Mouse (Mus musculus): ENCODE results near the gene Wnt10a. TPM values are rescaled to one million over a fixed set of nuclear protein-coding genes. Genes with fewer than 3 reads are reported as not detected.
A peak's percentile ranks its signal among the peaks of the same experiment; 100 is the strongest.

Gene Wnt10a
- 0.27 TPM in 1 of 2 replicates, not detected in the other for total RNA-seq (2021)
- long read RNA-seq, result 0 reads

DNA sequence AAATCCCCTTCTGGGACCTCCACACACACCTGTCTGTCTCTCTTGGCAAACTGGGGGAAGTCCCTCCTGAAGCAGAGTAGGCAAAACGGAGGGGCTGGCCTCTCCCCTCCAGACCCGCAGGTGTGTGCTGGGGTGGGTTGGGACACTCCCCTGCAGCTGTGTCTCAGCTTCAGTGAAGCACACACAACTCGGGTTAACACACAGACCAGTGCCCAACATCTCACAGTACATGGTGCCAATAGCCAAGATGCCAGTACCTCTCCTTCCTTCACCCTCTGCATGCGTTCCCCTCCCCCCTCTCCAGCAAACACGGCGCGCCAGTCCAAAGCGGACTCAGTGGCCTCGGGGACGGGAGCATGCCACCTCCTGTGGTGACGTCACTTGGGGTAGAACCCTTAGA lies at the start of gene Wnt10a:
Gene Wnt10a (plus strand): TSS at position 268 of the 400 bp plus-strand sequence.
- no peak for DNase-seq

DNA sequence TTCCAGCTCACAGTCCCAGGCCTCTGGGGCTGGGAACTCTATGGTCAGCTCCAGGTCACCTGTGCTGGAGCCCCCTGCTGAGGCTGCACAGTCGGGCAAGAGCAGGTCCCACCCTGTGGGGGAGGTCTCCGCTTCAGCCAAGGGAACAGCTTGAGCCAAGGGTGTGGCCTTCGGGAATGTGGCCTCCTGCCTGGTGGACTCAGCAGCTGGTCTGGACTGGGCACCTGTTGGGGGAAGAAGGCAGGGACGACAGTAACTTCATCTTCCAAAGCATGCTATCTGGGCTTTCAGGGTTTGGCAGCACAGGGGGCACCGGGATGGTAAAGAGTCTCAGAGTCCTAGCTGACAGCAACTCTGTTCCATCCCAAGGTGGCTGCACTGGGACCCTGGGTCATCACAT lies 44.0 kb upstream of the Wnt10a start:
- no peak for DNase-seq

DNA sequence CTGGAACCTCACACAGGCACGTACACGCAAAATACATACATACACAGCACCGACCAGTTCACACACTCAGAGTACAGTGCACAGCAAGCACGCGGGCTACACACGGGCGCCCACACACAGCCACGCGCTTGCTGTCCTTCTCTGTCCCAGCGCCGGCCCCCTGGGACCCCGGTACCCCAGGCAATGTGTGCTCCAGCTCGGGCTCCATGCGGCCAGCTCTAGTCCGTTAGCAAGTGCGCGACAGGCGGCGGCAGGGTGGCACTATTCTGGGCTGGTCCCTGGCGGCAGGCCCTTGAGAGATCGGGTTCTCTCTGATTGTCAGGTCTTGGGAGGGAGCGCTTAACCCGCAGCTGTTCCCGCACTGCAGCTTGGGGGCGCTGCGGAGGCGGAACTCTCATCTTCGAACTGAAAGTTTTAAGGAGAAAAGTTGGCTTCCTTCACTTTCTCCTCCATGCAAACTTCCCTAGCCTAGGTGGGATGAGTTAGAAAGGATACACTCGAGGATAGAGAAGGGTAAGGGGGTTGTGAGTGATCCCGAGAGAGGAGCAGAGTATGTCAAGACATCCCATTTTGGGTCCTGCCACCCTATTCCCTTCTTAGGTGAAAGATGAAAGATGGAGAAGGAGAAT lies 42.6 kb upstream of the Wnt10a start, which contains the start of gene Prkag3:
Gene Prkag3 (minus strand): TSS at position 579 of the 629 bp plus-strand sequence.
- DNase-seq, result peak; percentile 66

DNA sequence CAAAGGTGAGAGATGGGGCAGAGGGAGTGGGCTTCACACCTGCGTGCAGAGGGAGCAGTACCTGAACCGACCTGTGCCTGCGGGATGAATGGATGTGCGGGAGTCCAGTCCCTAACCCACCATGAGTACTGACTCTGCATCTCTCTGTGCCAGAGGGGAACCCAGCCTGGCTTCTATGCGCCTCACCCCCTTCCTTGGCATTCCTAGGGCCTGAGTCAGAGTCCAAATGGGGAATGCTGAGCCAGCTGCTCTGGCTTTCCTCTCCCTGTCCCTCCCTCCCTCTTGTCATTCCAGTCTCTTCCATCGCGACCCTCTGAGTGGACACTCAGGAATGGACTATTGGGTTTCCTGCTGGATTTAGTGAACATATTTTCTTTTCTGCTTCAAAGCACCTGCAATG lies 42.0 kb upstream of the Wnt10a start:
- peak; percentile 56 for DNase-seq

DNA sequence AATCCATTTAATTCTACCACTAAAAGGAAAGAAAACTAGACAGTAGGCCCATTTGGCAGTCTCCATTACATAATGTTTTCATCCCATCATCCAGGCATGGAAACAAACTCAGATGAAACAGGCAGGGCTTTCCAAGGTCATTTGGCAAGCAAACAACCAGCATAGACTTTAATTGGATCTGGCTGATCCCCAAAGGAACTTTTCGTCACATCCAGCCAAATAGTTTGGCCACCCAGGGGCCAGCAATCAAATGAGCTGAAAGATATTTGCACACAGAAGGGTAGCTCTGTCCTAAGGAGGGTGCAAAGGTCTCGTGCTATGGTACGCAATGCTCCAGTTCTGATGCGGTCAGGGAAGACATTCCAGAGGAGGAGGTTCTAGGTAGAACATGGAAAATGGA lies 40.6 kb upstream of the Wnt10a start:
- DNase-seq, result no peak

DNA sequence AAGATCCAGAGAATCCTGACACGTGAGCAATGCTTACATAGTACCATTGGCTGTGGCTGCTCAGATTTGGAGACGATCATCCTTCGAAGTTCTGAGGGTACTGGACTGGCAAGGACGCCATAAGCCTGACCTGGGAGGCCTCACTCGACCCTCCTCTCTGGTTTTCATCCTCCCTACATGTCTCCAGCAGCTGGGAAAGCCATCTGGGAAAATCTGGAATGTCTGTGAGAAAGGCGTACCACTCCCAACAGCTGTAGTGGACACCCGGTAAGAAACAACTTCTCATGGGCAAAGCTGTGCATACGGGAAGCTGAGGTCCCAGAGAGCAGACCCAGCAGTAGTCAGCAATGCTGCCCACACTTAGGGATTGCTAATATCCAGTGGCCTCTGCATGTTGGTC lies 39.2 kb upstream of the Wnt10a start:
- no peak for DNase-seq

DNA sequence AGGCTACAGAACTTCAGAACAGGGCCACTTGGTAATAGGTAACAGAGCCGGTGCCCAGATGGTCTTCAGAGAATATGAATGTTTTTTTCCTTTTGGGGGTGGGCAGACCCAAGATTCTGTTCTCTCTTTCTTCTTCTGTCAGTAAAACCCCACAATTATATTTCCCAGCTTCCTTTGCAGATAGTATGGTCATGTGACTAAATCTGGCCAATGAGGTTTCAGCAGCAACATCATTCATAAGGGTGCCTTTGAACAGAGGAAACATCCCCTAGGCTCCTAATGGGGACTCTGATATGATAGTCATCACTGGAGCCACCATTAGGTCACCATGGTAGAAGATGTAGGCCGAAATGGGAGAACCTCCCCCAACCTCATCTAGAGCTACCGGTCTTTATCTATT lies 38.5 kb upstream of the Wnt10a start:
- DNase-seq, result no peak

DNA sequence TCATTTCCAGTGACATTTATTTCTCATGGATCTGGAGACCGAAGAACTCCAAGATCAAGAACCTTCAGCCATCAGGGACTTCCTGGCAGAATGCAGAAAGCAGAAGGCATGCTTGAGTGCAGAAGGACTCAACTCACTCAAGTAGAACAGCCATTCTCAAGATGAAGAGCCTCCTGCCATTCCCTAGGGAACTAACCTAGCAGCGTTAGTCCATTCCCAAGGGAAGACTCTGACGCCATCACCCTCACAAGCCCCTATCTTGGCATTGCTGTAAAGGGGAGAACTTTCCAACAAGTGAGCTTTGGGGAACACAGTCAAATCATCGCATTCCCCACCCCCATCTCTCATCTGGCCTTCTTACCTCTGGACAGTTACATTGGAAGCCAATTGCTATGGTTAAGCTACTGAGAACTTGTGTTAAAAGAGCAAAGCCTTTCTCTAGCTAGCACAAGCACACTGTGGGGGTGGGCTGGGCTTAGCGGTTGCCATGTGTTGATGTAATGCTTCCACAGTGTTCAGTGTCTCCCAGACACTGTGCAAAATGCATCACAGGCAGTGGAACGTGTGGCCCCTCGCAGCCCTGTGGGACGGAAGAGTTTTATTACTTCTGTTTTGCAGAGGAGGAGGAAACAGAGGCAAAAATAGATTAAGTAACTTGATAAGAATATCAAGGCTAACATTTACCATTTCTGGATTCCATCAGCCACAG lies 37.9 kb upstream of the Wnt10a start:
- no peak for DNase-seq

DNA sequence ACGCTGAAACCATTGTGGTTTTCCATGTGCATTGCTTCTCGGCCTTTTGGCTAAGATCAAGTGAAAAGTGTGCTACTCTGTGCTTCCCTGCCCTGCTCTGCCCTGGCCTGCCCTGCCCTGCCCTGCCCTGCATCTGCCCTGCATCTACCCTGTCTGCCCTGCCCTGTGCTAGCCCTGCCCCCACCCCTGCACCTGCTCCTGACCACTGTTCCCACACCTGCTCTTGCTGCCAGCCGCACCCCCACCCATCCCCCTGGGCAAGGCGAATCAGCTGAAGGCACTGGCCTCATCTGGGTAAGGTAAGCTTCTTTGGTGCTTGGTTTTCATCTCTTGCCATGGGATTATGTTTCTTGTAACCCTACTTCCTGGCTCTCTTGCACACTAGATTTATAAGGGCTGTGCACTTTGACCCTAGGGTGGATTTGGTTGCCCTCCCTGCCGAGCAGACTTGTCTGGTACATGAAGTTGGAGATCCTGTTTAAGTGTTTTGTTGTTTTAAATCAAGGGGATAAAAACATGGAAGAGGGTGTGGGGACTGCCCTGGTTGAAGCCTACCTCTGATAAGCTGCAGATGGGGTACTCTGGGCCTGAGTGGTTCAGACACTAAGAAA lies 37.0 kb upstream of the Wnt10a start:
- DNase-seq, result no peak

DNA sequence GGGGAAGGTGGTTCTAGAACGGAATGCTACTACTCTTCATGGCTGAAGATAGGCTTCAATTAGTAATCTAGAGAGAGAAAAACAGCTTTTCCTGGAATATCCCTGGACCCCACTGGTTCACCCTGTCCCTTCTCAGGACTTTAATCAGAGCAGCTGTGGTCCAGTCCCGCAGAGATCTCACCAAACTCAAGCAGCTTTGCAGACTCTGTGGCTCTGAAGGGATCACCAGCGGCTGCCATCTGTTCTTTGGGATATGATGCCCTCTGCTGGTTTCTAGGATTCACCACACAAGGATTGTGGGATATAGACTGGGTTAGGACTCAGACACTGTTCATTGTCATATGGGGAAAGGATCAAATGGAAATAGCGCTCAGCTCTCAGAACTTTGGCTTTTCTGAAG lies 31.5 kb upstream of the Wnt10a start:
- no peak for DNase-seq

DNA sequence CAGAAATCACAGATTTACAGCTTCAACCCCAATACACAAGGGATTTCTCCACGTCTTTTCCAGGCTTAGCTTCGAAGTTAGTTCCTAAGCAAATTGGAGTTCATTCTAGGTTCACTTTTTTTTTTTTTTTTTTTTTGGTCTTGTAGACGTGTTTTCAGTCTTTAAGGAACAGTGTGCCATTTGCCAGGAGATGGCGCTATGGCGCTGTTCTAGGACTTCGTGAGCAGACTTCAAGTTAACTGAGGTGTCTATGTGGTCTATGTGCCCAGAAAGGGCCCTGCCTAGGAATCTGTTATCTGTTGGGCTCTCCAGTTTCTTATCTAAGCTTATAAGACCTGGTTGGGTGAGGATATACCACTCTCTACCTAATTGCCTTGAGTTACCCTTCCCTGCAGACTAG lies 28.2 kb upstream of the Wnt10a start:
- peak; percentile 77 for DNase-seq

DNA sequence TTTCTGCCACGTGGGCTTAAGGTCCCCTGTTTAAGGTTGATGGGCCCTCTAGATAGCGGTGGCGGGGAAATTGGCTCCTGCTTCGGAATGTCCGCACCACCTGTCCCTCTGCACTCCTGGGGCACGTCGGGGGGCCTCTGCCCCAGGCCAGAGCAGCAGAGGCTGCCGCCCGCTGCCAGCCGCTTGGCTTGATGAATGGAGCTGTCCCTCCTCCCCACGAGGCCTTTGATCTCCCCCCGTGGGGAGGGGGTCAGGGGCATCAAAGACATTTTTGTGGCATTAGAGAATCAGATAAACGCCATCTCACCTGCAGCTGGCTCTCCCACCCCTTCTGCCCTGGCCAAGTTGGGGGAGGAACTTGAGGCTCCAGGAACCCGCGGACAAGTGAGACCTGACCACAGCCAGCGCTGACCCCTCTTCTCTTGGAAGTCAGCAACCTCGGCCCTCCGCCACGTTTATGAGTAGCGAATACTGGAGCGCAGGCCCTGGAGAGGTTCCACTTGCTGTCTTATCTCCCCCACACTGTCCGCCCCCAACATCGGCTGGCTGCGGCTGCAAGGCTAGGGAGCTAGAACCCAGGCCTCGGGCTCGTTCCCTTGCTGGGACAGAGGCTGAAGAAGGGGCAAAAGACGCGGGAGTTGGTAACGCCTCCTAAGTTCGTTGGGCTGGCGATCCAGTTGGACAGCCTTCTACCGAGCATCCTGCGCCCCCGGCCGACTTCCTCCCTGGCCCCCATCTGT lies 20.4 kb upstream of the Wnt10a start:
- no peak for DNase-seq

DNA sequence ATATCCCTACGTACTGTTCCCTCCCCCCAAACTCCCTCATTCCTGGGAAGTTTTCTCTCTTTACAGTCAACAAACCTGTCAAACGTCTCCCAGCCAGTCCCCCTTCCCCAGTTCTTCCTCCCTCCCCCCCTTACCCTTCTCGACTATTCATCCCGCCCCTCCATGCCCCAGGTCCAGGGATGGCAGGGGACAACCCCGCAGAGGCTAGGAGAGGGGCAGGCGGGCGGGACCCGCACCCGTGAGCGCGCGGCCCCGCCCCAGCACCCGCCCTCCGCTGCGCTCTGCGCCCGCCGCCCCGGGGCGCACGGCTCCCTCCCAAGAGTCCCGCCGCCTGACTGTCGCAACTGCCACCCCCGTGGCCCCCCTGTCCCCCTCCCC lies 19.9 kb upstream of the Wnt10a start:
- no peak for DNase-seq

DNA sequence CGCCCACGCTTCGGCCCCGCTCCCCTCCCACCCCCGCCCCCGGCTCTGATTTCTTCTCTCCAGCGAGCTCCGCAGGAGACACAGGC lies 19.6 kb upstream of the Wnt10a start, which contains the start of gene Wnt6:
Gene Wnt6 (plus strand): TSS at position 48 of the 86 bp plus-strand sequence.
- DNase-seq, result no peak

DNA sequence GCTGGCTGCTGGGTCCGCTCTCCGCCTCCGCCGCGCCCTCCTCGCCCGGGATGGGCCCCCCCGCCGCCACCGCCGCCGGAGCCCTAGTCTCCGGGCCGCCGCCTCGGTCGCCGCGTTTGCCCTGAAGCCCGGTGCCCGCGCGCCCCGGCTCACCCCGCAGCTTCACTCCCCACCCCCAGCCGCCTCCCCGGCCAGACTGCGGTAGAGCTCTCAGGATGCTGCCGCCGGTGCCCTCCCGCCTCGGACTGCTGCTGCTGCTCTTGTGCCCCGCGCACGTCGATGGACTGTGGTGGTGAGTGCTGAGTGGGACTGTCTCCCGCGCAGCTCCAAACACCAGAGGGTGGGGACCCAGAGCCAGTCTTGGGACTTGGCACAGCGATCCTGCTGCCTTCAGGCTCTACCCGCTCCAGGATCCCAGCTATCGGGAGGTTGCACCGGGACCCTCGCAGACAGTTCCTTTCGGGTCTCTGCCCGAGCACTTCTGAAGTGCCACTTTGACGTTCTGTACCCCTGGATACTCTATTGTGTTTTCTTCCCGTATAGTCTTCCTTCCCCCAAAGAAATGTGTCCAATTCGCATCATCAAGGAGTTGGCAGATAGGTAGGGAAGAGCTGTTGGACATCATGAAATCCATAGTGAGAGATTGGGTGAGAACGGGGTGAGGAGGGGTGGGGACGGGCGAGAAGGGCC lies 19.2 kb upstream of the Wnt10a start:
- peak; percentile 46 for DNase-seq

DNA sequence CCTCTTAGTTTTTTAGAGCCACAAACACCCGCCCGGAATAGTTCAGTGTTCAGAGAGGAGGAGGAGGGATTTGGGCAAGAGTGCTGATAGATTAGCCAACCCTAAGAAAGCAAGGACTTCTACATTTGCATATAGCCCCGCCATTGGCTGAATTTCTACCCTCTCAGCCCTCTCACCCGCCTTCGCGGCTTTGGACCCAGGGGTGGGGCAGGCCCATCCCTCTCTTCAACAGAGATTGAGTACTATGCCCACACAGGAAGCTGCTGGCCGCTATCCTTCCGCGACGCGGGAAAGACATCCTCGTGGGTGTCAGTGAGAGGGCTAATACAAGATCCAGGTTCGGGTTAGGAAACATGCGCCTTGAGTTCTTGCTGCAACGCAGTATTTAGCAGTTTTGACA lies 18.2 kb upstream of the Wnt10a start:
- DNase-seq, result peak; percentile 79

DNA sequence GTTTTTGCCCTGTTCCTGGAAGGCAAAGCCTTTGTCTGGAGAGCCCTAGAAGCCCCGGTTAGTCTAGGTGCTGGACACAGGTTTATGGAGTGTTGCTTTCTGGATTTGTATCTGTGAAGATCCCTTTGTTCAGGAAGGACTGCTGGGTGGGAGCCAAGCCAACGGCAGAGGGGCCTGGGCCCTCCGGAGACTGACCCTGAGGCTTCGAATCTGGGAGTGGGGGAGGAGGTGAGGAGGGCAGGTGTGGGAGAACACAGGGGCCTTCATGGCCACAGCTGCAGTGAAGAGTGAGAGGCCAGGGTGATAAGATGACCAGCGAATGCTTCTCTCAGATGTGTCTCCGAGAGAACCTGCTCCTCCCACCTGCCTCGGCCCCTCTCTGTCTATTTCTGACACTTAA lies 17.3 kb upstream of the Wnt10a start:
- no peak for DNase-seq

DNA sequence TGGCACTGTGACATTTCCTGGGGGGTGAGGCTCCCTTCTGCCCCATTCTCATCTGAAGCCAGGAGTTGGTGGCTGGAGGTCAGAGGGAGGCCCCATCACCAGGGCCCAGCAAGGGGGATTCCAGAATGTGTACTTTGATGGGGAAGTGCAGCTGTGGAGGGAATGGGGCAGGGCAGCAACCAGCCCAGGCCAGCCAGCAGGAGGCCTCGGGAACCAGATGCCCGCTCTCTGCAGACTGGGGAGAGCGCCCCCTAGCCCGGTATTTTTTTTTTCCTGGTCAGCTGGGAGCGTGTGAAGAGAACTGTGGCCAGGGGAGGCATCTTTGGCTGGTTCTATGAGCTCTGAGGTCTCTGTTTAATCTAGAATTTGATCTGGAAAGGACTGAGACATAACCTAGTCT lies 15.5 kb upstream of the Wnt10a start:
- DNase-seq, result no peak

DNA sequence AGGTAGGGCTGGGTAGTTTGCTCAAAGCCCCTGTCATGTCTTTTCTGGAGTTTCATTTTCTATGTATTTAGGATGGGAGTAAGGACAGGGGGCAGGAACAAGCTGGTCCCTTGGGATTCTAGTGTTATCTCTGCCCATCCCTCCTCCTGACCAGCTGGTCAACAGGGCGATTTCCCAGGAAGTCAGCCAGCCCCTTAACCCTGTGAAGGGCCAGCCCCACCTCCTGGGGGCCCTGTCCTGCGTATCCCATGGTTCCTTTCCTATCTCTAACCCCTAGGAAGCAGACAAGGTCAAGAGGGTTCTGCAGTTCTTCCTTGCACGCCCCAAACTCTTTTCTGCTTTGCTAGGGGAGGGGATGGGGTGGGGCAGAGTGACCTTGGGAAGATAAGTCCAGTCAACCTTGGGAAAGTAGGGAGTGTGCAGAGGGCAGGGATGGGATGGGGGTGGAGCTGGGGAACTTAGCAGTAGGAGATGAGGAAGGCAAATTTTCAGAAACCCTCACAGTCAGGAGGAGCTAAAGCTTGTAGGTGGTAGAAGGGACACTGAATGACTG lies 12.3 kb upstream of the Wnt10a start:
- DNase-seq, result no peak

DNA sequence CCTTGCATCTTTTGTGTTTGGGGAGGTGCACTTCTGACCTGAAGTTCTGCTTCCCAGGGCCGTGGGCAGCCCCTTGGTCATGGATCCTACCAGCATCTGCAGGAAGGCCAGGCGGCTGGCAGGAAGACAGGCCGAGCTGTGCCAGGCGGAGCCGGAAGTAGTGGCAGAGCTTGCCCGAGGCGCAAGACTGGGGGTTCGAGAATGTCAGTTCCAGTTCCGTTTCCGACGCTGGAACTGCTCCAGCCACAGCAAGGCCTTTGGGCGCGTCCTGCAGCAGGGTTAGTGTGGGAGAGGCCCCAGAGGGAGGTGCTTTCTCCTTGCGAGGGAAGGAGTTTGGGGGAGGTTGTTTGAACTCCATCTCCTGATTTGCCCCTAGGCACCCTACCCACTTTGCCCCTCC lies 9.3 kb upstream of the Wnt10a start:
- DNase-seq, result no peak

DNA sequence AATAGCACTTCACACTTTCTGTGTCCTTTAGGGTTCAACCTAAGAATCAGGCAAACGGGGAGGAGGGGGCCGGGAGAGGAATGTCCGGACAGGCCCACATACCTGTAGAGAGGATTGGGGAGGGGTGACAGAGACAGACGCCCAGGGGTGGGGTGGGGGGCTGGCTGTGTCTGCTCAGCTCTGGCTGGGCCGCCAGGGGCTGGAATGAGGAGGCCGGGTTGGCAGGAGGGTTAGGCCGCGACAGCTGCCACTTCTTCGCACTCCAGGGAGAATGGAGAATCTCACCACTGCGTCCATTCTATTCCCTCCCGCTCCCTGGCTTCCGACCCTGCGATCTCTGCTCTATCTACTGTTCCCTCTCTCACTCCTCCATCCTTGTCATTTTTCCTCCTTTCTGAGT lies 7.8 kb upstream of the Wnt10a start:
- DNase-seq, result no peak

DNA sequence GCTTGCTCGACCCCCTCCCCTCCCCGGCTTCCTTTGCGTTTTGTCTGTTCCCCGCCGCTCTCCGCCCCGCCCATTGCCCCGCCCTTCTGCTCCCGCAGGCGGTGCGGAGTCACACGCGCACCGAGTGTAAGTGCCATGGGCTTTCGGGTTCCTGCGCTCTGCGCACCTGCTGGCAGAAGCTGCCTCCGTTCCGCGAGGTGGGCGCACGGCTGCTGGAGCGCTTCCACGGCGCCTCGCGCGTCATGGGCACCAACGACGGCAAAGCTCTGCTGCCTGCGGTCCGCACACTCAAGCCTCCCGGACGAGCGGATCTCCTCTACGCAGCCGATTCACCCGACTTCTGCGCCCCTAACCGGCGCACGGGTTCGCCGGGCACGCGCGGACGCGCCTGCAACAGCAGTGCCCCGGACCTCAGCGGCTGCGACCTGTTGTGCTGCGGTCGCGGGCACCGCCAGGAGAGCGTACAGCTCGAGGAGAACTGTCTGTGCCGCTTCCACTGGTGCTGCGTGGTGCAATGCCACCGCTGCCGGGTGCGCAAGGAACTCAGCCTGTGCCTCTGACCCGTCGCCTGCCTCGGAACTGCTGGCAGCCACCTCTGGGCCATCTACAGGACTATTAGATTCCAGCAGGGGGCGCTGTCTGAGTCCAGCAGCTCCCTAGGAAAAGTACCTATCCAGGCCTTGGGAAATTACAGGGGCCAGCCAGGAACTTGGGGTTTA lies 7.1 kb upstream of the Wnt10a start:
- DNase-seq, result peak; percentile 72
